Mouse (Mus musculus) liver, adult 2 months (tissue): Measurements from ENCODE around the gene Zmat5.

Source experiments
- CTCF ChIP-seq: fragments of 200-500 bp; IDR thresholded peaks from 2 replicates; pipeline ENCODE4 v1.5.1; 2011; ENCODE audit warnings: low read depth, low read length, control low read depth
- POLR2A ChIP-seq: fragments of 200-500 bp; IDR thresholded peaks from 2 replicates; pipeline ENCODE4 v1.6.1; 2011; ENCODE audit warnings: low read length, control low read depth; ENCODE audit not compliant: insufficient read depth; ENCODE audit errors: extremely low read depth

- no peak for TF ChIP-seq CTCF
- no peak for TF ChIP-seq POLR2A
Observed at GRCm38 (mm10) chr11:4768399-4768798, 63.9 kb downstream of the Zmat5 start.
